16 mouse cellular contexts compared by ENCODE assay signal in the genomic region with DNA sequence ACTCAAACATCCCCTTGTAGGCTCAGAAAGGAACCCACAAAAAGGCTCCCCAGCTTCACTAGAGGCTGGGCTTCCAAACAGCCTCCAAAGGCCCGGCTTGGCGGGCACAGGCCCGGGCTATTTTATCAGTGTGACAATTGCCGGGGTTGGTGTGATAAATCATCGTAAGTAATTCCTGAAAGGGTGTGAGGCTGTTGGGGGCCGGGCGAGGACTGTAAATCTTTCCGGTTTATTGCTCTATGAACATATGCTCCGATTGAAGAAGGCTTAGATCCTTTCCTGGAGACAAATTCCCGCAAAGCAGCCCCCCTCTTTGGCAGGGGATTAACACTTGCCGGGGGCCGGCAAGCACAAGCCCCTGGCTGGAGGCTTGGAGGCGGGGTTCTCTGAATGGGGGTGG. TPM values are rescaled to one million over a fixed set of nuclear protein-coding genes. Genes with fewer than 3 reads are reported as not detected.
DNase-seq lines count a peak whose midpoint lies in the region; ATAC-seq and TF ChIP-seq lines count a peak whose summit lies in the region.
"Had no signal": no experiment of that assay in that cellular context is flagged by ENCODE, and none has a peak within 500 bp of the region (broad histone marks: within the 10 kb centered on the region; RNA-seq: fewer than 3 reads in every experiment).

No protein-coding gene starts in this region.

- H3K9ac ChIP-seq in intestine, postnatal 0 days (ENCODE audit: low read depth, low read length), result no peak overlapping the region
- no peak overlapping the region for H3K9ac ChIP-seq in heart, adult 2 months (ENCODE audit: low read depth, low read length)
- H3K9ac ChIP-seq: heart, embryonic 13.5 days; liver, postnatal 0 days had no signal

- H3K4me1 ChIP-seq in intestine, postnatal 0 days (replicated peaks; ENCODE audit: control insufficient read depth, insufficient read depth, low read length), result no peaks in the 10 kb centered on the region
- H3K4me1 ChIP-seq in heart, adult 2 months (ENCODE audit: control insufficient read depth, insufficient read depth, low read length), result no peaks in the 10 kb centered on the region

- H3K27me3 ChIP-seq in intestine, postnatal 0 days (replicated peaks; ENCODE audit: control insufficient read depth, insufficient read depth, low read length), result peaks cover 93% of the 10 kb centered on the region
- H3K27me3 ChIP-seq in heart, adult 2 months (ENCODE audit: control insufficient read depth, insufficient read depth, low read length), result peaks cover 39% of the 10 kb centered on the region

- H3K79me2 ChIP-seq in heart, adult 2 months (replicated peaks; ENCODE audit: control insufficient read depth, insufficient read depth, low read length), result no peaks in the 10 kb centered on the region

- 16% methylated on average over 13 of the region's 13 CpGs for WGBS in intestine, postnatal 0 days
- 9% methylated on average over 13 of the region's 13 CpGs for WGBS in heart, adult 2 months

- TF ChIP-seq CTCF in intestine, postnatal 0 days (IDR thresholded peaks at IDR 0.05; ENCODE audit: low read depth), result no peak
- TF ChIP-seq CTCF in heart, adult 2 months (IDR thresholded peaks at IDR 0.05), result no peak

- intact Hi-C loops in heart, adult 2 months (cut with DNase I), result no loop called here

- DNase-seq in embryo, embryonic 10.5 days (ENCODE audit: low spot score), result peak; percentile 82
- no peak for DNase-seq in embryo, embryonic 10 days (ENCODE audit: low spot score)
- peak; percentile 42 for DNase-seq in retina, postnatal 1 day
- DNase-seq in retina, embryonic 14.5 days (ENCODE audit: low spot score), result no peak
- peak; percentile 47 for DNase-seq in yolk sac, embryonic 10.5 days (ENCODE audit: low spot score)
- no peak for DNase-seq in heart, adult 2 months
- DNase-seq in layer of hippocampus, postnatal 10 days (ENCODE audit: low spot score in 2 of 2), result no peak
- DNase-seq: adrenal gland, postnatal 10 days; layer of hippocampus, adult 9-11 months; left cerebral cortex, postnatal 4 days; liver, postnatal 0 days; lung, postnatal 4 days; thymus, adult 18-20 months had no signal

- no peak overlapping the region for H3K27ac ChIP-seq in intestine, postnatal 0 days (ENCODE audit: low read depth, low read length)
- H3K27ac ChIP-seq in heart, adult 2 months, result no peak overlapping the region
- H3K27ac ChIP-seq: heart, embryonic 13.5 days had no signal

- ATAC-seq in intestine, postnatal 0 days, result no peak
- ATAC-seq: liver, postnatal 0 days had no signal

- TF ChIP-seq EP300 in heart, adult 2 months (IDR thresholded peaks at IDR 0.05; ENCODE audit: insufficient read depth, low read depth, low read length), result no peak

- H3K4me3 ChIP-seq in intestine, postnatal 0 days (ENCODE audit: low read depth, low read length), result no peak overlapping the region
- no peak overlapping the region for H3K4me3 ChIP-seq in heart, adult 2 months
- H3K4me3 ChIP-seq: heart, embryonic 13.5 days had no signal

- H3K9me3 ChIP-seq in intestine, postnatal 0 days (ENCODE audit: control insufficient read depth), result no peaks in the 10 kb centered on the region
- H3K9me3 ChIP-seq: heart, embryonic 13.5 days had no signal

- H3K36me3 ChIP-seq in intestine, postnatal 0 days (ENCODE audit: control insufficient read depth, insufficient read depth), result no peaks in the 10 kb centered on the region; the same call in 1 of the 2 replicates
- H3K36me3 ChIP-seq in heart, adult 2 months (ENCODE audit: control insufficient read depth, insufficient read depth, low read length), result no peaks in the 10 kb centered on the region
- H3K36me3 ChIP-seq: heart, embryonic 13.5 days had no signal

- TF ChIP-seq POLR2A in heart, adult 2 months (IDR thresholded peaks at IDR 0.05; ENCODE audit: insufficient read depth, low read depth, low read length), result no peak

- peak overlapping the region; percentile 17; the same call in 1 of the 2 replicates for H3K4me2 ChIP-seq in intestine, postnatal 0 days (replicated peaks; ENCODE audit: low read depth)
- H3K4me2 ChIP-seq: heart, embryonic 13.5 days had no signal

RNA-seq across cellular contexts. Expression of gene Gm28230, which starts 7.9 kb away (rescaled TPM):
- polyA plus RNA-seq in intestine, postnatal 0 days (2015; fragmentation: Nextera tagmentation; extraction: Ambion mirVana), result 0.17 TPM in 1 of 2 replicates, not detected in the other
- under 1 TPM in 1 of 2 experiments, not detected in 1; 0.14 TPM for total RNA-seq in heart, adult 2 months (2021)
- 0.04 and 0.20 TPM in 2 replicates for polyA plus RNA-seq in heart, adult 2 months (2012; rRNA removed)
- not detected for total RNA-seq in layer of hippocampus, postnatal 10 days (2021)
- total RNA-seq: common myeloid progenitor, adult 5-6 weeks; left cerebral cortex, postnatal 4 days had no signal
- polyA plus RNA-seq: liver, postnatal 0 days had no signal

RNA-seq across cellular contexts. Expression of gene Hoxd4, which starts 22.7 kb away (rescaled TPM):
- polyA plus RNA-seq in intestine, postnatal 0 days (2015; fragmentation: Nextera tagmentation; extraction: Ambion mirVana), result 0.20 and 0.51 TPM in 2 replicates
- under 1 TPM; 0.21 to 0.45 TPM for total RNA-seq in heart, adult 2 months (2021)
- polyA plus RNA-seq in heart, adult 2 months (2012; rRNA removed), result 0.53 and 1.0 TPM in 2 replicates
- not detected for total RNA-seq in layer of hippocampus, postnatal 10 days (2021)
- total RNA-seq: common myeloid progenitor, adult 5-6 weeks; left cerebral cortex, postnatal 4 days had no signal
- polyA plus RNA-seq: heart, embryonic 13.5 days; liver, postnatal 0 days had no signal

RNA-seq across cellular contexts. Expression of gene Hoxd3, which starts 22.7 kb away (rescaled TPM):
- 3.2 and 3.3 TPM in 2 replicates for polyA plus RNA-seq in intestine, postnatal 0 days (2015; fragmentation: Nextera tagmentation; extraction: Ambion mirVana)
- total RNA-seq in heart, adult 2 months (2021), result not detected
- polyA plus RNA-seq in heart, adult 2 months (2012; rRNA removed), result 0.06 TPM in 1 of 2 replicates, not detected in the other
- total RNA-seq in layer of hippocampus, postnatal 10 days (2021), result not detected
- total RNA-seq: common myeloid progenitor, adult 5-6 weeks; left cerebral cortex, postnatal 4 days had no signal
- polyA plus RNA-seq: liver, postnatal 0 days had no signal

RNA-seq across cellular contexts. Expression of gene Hoxd1, which starts 28.3 kb away (rescaled TPM):
- polyA plus RNA-seq in intestine, postnatal 0 days (2015; fragmentation: Nextera tagmentation; extraction: Ambion mirVana), result not detected in 2 replicates
- total RNA-seq in heart, adult 2 months (2021), result not detected
- not detected in 2 replicates for polyA plus RNA-seq in heart, adult 2 months (2012; rRNA removed)
- not detected for total RNA-seq in layer of hippocampus, postnatal 10 days (2021)
- total RNA-seq: adrenal gland, postnatal 10 days; common myeloid progenitor, adult 5-6 weeks; left cerebral cortex, postnatal 4 days had no signal
- polyA plus RNA-seq: heart, embryonic 13.5 days; liver, postnatal 0 days had no signal

RNA-seq across cellular contexts. Expression of gene Hoxd8, which starts 30.0 kb away (rescaled TPM):
- 2.2 and 2.7 TPM in 2 replicates for polyA plus RNA-seq in intestine, postnatal 0 days (2015; fragmentation: Nextera tagmentation; extraction: Ambion mirVana)
- 1 to 10 TPM in 1 of 2 experiments, under 1 TPM in 1; 0.61 to 1.0 TPM for total RNA-seq in heart, adult 2 months (2021)
- polyA plus RNA-seq in heart, adult 2 months (2012; rRNA removed), result 0.59 and 0.61 TPM in 2 replicates
- total RNA-seq in layer of hippocampus, postnatal 10 days (2021), result under 1 TPM in 1 of 2 experiments, not detected in 1; 0.23 TPM
- total RNA-seq: common myeloid progenitor, adult 5-6 weeks had no signal
- polyA plus RNA-seq: liver, postnatal 0 days had no signal

Comparison
In these comparisons a context has a peak if more than half of its experiments do, and no peak if none do; other contexts are left out.
1. DNase-seq: peak in embryo, embryonic 10.5 days (single experiment), retina, postnatal 1 day (single experiment) and yolk sac, embryonic 10.5 days (single experiment); none in embryo, embryonic 10 days (single experiment), retina, embryonic 14.5 days (single experiment), heart, adult 2 months (0 of 2) and layer of hippocampus, postnatal 10 days (0 of 2).